Mouse (Mus musculus): ENCODE results near the gene Igfbp1. TPM values are rescaled to one million over a fixed set of nuclear protein-coding genes. Genes with fewer than 3 reads are reported as not detected.

Igfbp1 gene
- polyA plus RNA-seq, 1 experiment from 2014 or later = 0.17 TPM

- DNase-seq (ENCODE audit: low spot score) = no peak
Measured at GRCm38 (mm10) chr11:7230000-7230399, 32.4 kb downstream of the Igfbp1 start.

- DNase-seq (ENCODE audit: low spot score) = no peak
Measured at GRCm38 (mm10) chr11:7231958-7232357, 34.4 kb downstream of the Igfbp1 start.

- no peak for DNase-seq (ENCODE audit: low spot score)
Measured at GRCm38 (mm10) chr11:7233333-7233732, 35.8 kb downstream of the Igfbp1 start.

GRCm38 (mm10) chr11:7234436-7234835 is 36.9 kb downstream of the Igfbp1 start:
- DNase-seq (ENCODE audit: low spot score) = no peak

- no peak for DNase-seq (ENCODE audit: low spot score)
Measured at GRCm38 (mm10) chr11:7234981-7235609, 37.5 kb downstream of the Igfbp1 start.

GRCm38 (mm10) chr11:7236751-7237150 is 39.2 kb downstream of the Igfbp1 start:
- DNase-seq (ENCODE audit: low spot score) = no peak

GRCm38 (mm10) chr11:7237712-7238111 is 40.1 kb downstream of the Igfbp1 start:
- DNase-seq (ENCODE audit: low spot score) = no peak

- no peak for DNase-seq (ENCODE audit: low spot score)
Measured at GRCm38 (mm10) chr11:7238546-7238945, 41.0 kb downstream of the Igfbp1 start.

- no peak for DNase-seq (ENCODE audit: low spot score)
Measured at GRCm38 (mm10) chr11:7239041-7239740, 41.6 kb downstream of the Igfbp1 start.

GRCm38 (mm10) chr11:7244782-7245181 is 47.2 kb downstream of the Igfbp1 start:
- no peak for DNase-seq (ENCODE audit: low spot score)

GRCm38 (mm10) chr11:7250415-7250814 is 52.8 kb downstream of the Igfbp1 start:
- no peak for DNase-seq (ENCODE audit: low spot score)

GRCm38 (mm10) chr11:7250870-7251269 is 53.3 kb downstream of the Igfbp1 start:
- no peak for DNase-seq (ENCODE audit: low spot score)

Other genes starting within 250 kb of the Igfbp1 start
- 1.5 and 1.6 TPM in 2 replicates for gene Adcy1, start 134.3 kb upstream of the Igfbp1 start, polyA plus RNA-seq (2015; fragmentation: Nextera tagmentation; extraction: Ambion mirVana)
- gene Gm11985, start 9.2 kb upstream of the Igfbp1 start, polyA plus RNA-seq (2015; fragmentation: Nextera tagmentation; extraction: Ambion mirVana) = not detected in 2 replicates
- gene Igfbp3, start 16.1 kb downstream of the Igfbp1 start, polyA plus RNA-seq (2015; fragmentation: Nextera tagmentation; extraction: Ambion mirVana) = 28.2 and 30.6 TPM in 2 replicates

Data from thymus, postnatal 0 days (tissue).